Mouse (Mus musculus): ENCODE measurements around the gene Acsl5. TPM values are rescaled to one million over a fixed set of nuclear protein-coding genes. Genes with fewer than 3 reads are reported as not detected.

Acsl5 gene
- polyA plus RNA-seq, 1 experiment from 2014 or later = 110 TPM

DNA sequence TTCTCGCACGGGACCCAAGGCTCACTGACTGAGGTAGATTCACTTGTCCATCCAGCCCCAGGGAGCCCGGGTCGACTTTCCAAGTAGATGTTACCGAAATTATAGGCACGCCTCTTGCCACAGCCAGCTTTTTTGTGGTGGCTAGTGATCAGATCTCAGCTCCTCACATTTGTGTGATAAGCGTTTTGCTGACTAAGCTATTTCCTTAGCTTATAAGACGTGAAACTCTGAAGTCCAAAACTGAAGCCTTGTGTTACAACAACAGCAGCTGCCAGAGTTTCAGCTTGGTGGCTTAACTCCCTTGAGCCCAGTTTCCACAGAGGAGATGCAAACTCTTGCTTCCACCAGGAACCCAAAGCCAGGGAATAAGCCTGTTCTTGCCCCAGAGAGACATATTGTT, 70.9 kb downstream of the Acsl5 start:
- Histone ChIP-seq H3K27me3 (replicated peaks; ENCODE audit: insufficient read depth, low read length) (no peaks in the 10 kb centered on the region), H3K9me3 (ENCODE audit: low read length) (no peaks in the 10 kb centered on the region), H3K27ac (ENCODE audit: low read length) (no peak overlapping the region), H3K4me3 (ENCODE audit: low read depth, low read length) (no peak overlapping the region), H3K4me1 (ENCODE audit: insufficient read depth, low read depth, low read length) (no peaks in the 10 kb centered on the region), H3K9ac (replicated peaks; ENCODE audit: low read depth) (no peak overlapping the region), H3K4me2 (replicated peaks; ENCODE audit: low read depth, low read length) (no peak overlapping the region), H3K36me3 (ENCODE audit: insufficient read depth, low read length) (peaks cover 12% of the 10 kb centered on the region; the same call in 1 of the 2 replicates)
- ATAC-seq (no peak), DNase-seq (ENCODE audit: low spot score) (no peak)
- TF ChIP-seq CTCF (IDR thresholded peaks at IDR 0.05) (no peak), EP300 (IDR thresholded peaks at IDR 0.05) (no peak)
- 92% methylated on average over 8 of the region's 8 CpGs for WGBS

DNA sequence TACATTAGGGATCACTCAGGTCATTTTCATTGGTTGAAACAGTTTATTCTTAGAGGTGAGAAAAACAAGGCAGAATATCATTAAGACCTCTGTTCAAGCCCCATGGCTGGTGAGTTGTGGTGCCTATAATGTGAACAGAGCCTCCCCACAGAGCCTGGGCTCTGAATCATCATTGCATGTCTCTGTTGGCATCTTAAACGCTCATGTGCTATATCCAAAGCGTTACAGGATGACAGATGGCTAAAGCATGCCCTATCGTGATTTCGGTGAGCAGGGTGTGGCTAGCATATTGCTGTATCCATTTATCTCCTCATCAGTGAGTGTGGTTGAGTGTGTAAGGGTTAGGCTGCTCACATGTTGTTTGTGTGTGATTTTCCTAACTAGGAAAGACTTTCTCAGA, 75.8 kb downstream of the Acsl5 start:
- H3K27ac ChIP-seq (ENCODE audit: low read length) = no peak overlapping the region
- TF ChIP-seq CTCF (IDR thresholded peaks at IDR 0.05) = no peak
- TF ChIP-seq EP300 (IDR thresholded peaks at IDR 0.05) = no peak
- no peak overlapping the region for H3K4me2 ChIP-seq (replicated peaks; ENCODE audit: low read depth, low read length)
- no peaks in the 10 kb centered on the region for H3K27me3 ChIP-seq (replicated peaks; ENCODE audit: insufficient read depth, low read length)
- no peak for DNase-seq (ENCODE audit: low spot score)
- 76% methylated on average over 4 of the region's 4 CpGs for WGBS
- H3K9ac ChIP-seq (replicated peaks; ENCODE audit: low read depth) = no peak overlapping the region
- ATAC-seq = no peak
- peaks cover 19% of the 10 kb centered on the region for H3K36me3 ChIP-seq (ENCODE audit: insufficient read depth, low read length)
- H3K4me3 ChIP-seq (ENCODE audit: low read depth, low read length) = no peak overlapping the region
- no peaks in the 10 kb centered on the region for H3K4me1 ChIP-seq (ENCODE audit: insufficient read depth, low read depth, low read length)
- H3K9me3 ChIP-seq (ENCODE audit: low read length) = no peaks in the 10 kb centered on the region

DNA sequence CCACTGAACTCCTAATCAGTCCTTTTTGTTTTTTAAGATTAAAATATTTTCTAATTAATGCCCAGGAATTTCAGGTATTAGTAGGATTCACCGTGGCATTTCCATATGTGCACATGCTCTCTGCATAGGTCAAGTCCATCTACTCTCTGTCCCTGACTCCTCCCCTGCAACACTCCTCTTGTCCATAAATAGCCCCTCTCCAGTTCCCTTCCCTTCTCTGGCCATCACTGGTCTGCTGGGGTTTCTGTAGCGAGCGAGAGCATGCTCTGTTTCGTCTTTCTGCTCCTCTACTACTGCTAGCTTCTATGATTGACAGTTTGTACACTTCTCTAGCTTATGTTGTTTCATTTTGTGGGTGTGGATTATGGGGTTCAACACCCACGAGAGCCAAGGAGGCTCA, 80.0 kb downstream of the Acsl5 start:
- Histone ChIP-seq H3K9ac (replicated peaks; ENCODE audit: low read depth) (no peak overlapping the region), H3K36me3 (ENCODE audit: insufficient read depth, low read length) (peaks cover 14% of the 10 kb centered on the region; the same call in 1 of the 2 replicates), H3K4me2 (replicated peaks; ENCODE audit: low read depth, low read length) (no peak overlapping the region), H3K4me3 (ENCODE audit: low read depth, low read length) (no peak overlapping the region), H3K27ac (ENCODE audit: low read length) (no peak overlapping the region), H3K4me1 (ENCODE audit: insufficient read depth, low read depth, low read length) (no peaks in the 10 kb centered on the region), H3K27me3 (replicated peaks; ENCODE audit: insufficient read depth, low read length) (no peaks in the 10 kb centered on the region), H3K9me3 (ENCODE audit: low read length) (no peaks in the 10 kb centered on the region)
- no peak for TF ChIP-seq CTCF (IDR thresholded peaks at IDR 0.05)
- TF ChIP-seq EP300 (IDR thresholded peaks at IDR 0.05) = no peak
- ATAC-seq = no peak
- 87% methylated on average over 5 of the region's 5 CpGs for WGBS
- DNase-seq (ENCODE audit: low spot score) = no peak

DNA sequence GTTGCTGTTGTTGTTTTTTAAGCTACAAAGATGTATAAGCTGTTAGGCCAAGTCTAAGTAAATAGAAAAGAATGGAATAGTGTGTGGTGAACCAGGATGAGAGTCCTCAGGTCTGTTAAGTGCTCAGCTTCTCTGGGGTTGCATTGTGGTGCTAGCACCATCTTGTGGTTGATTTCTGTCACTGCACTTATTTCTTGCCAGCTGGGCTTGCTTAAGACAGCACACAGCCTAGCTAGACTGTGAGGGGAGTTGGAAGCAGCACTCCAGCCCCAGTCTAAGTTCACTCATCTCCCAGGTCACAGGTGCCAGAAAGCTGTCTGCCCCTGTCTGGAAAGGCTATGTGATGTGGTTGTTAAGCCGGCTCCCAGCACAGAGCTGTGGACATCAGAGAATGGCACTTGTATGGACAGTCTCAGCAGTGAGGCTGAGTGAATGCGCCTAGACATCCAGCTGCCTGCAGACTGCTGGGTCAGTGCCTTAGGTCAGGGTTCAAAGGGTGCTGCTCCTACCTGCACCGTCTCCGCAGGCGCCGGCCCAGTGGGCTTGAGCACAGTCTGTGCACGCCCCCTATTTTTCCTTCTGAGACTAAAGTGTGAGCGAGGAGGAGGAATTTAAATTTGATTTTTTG, 81.0 kb downstream of the Acsl5 start:
- Histone ChIP-seq H3K4me3 (ENCODE audit: low read depth, low read length) (no peak overlapping the region), H3K9ac (replicated peaks; ENCODE audit: low read depth) (no peak overlapping the region), H3K9me3 (ENCODE audit: low read length) (no peaks in the 10 kb centered on the region), H3K36me3 (ENCODE audit: insufficient read depth, low read length) (peaks cover 16% of the 10 kb centered on the region; the same call in 1 of the 2 replicates), H3K4me1 (ENCODE audit: insufficient read depth, low read depth, low read length) (no peaks in the 10 kb centered on the region), H3K27me3 (replicated peaks; ENCODE audit: insufficient read depth, low read length) (no peaks in the 10 kb centered on the region), H3K27ac (ENCODE audit: low read length) (no peak overlapping the region), H3K4me2 (replicated peaks; ENCODE audit: low read depth, low read length) (no peak overlapping the region)
- ATAC-seq (peak; percentile 89), DNase-seq (ENCODE audit: low spot score) (peak; percentile 88)
- TF ChIP-seq EP300 (IDR thresholded peaks at IDR 0.05) (no peak), CTCF (IDR thresholded peaks at IDR 0.05) (peak; percentile 97)
- WGBS = 91% methylated on average over 8 of the region's 8 CpGs

DNA sequence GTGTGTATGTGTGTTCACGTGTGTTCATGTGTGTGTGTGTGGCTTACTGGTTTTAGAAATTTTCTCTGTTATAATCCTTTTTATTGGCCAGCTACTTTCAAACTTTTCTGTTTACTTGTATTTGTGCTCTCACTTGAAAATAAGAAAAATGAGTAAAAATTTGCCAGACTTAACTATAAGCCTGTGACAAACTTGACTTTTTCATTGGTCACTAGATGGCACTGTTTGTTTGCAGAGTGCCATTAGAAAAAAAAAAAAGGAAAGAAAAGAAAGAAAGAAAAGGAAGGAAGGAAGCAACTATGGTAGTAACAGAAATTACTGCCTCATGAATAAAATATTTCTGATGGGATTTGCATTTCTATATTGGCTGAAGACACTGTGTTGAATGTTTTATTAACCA, 84.1 kb downstream of the Acsl5 start:
- TF ChIP-seq EP300 (IDR thresholded peaks at IDR 0.05) (no peak), CTCF (IDR thresholded peaks at IDR 0.05) (peak; percentile 63)
- no peaks in the 10 kb centered on the region for H3K9me3 ChIP-seq (ENCODE audit: low read length)
- no peak overlapping the region for H3K4me3 ChIP-seq (ENCODE audit: low read depth, low read length)
- H3K36me3 ChIP-seq (ENCODE audit: insufficient read depth, low read length) = peaks cover 5% of the 10 kb centered on the region; the same call in 1 of the 2 replicates
- peak; percentile 63 for DNase-seq (ENCODE audit: low spot score)
- no peaks in the 10 kb centered on the region for H3K27me3 ChIP-seq (replicated peaks; ENCODE audit: insufficient read depth, low read length)
- ATAC-seq = no peak
- WGBS = 94% methylated on average over 1 of the region's 1 CpGs
- H3K4me1 ChIP-seq (ENCODE audit: insufficient read depth, low read depth, low read length) = no peaks in the 10 kb centered on the region
- no peak overlapping the region for H3K9ac ChIP-seq (replicated peaks; ENCODE audit: low read depth)
- H3K4me2 ChIP-seq (replicated peaks; ENCODE audit: low read depth, low read length) = no peak overlapping the region
- no peak overlapping the region for H3K27ac ChIP-seq (ENCODE audit: low read length)

DNA sequence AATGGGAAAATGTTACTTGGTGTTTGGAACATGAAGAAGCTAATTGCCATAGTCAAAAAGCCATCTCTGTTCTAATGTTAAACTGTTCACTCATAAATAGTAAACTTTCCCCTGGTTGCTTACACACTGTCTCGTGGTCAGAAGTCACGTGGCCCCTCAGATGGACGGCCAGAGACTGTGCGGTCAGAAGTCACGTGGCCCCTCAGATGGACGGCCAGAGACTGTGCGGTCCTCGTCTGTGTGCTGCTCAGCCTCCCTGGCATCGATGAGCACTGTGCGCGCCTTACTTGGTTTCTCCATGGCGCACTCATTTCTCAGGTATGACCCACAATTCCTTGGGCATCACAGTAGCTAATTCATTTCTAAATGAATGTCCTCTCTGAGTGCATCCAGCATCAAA, 84.7 kb downstream of the Acsl5 start:
- Histone ChIP-seq H3K27ac (ENCODE audit: low read length) (no peak overlapping the region), H3K27me3 (replicated peaks; ENCODE audit: insufficient read depth, low read length) (no peaks in the 10 kb centered on the region), H3K36me3 (ENCODE audit: insufficient read depth, low read length) (peaks cover 5% of the 10 kb centered on the region; the same call in 1 of the 2 replicates), H3K4me3 (ENCODE audit: low read depth, low read length) (no peak overlapping the region), H3K9ac (replicated peaks; ENCODE audit: low read depth) (no peak overlapping the region), H3K4me1 (ENCODE audit: insufficient read depth, low read depth, low read length) (no peaks in the 10 kb centered on the region), H3K9me3 (ENCODE audit: low read length) (no peaks in the 10 kb centered on the region), H3K4me2 (replicated peaks; ENCODE audit: low read depth, low read length) (no peak overlapping the region)
- peak; percentile 60 for ATAC-seq
- DNase-seq (ENCODE audit: low spot score) = no peak
- 72% methylated on average over 12 of the region's 12 CpGs for WGBS
- no peak for TF ChIP-seq EP300 (IDR thresholded peaks at IDR 0.05)
